Mouse (Mus musculus): Measurements from ENCODE around the gene Cks1brt.
"Not testable (repeated sequence)": the region's sequence is repeated elsewhere in the genome, so short reads cannot be mapped to it uniquely, and the experiment has no call there.

The Cks1brt gene

GRCm38 (mm10) chr8:85151624-85152023 is at the start of gene Cks1brt:
Cks1brt (plus strand) TSS chr8:85151924.
- DNase-seq (ENCODE audit: low read depth, low spot score) = no peak

- DNase-seq (ENCODE audit: low read depth, low spot score) = no peak
Observed at GRCm38 (mm10) chr8:85113241-85113640, 38.5 kb upstream of the Cks1brt start.

GRCm38 (mm10) chr8:85115501-85115900 is 36.2 kb upstream of the Cks1brt start:
- no peak for DNase-seq (ENCODE audit: low read depth, low spot score)

GRCm38 (mm10) chr8:85116984-85117383 is 34.7 kb upstream of the Cks1brt start:
- no peak for DNase-seq (ENCODE audit: low read depth, low spot score)

GRCm38 (mm10) chr8:85119052-85119981 is 32.4 kb upstream of the Cks1brt start:
- peak; percentile 68 for DNase-seq (ENCODE audit: low read depth, low spot score)

GRCm38 (mm10) chr8:85120251-85120650 is 31.5 kb upstream of the Cks1brt start:
- not testable (repeated sequence) for DNase-seq (ENCODE audit: low read depth, low spot score)

GRCm38 (mm10) chr8:85122995-85123394 is 28.7 kb upstream of the Cks1brt start, which contains the start of gene Zfp791:
Zfp791 (minus strand) TSS chr8:85123095.
- no peak for DNase-seq (ENCODE audit: low read depth, low spot score)

- DNase-seq (ENCODE audit: low read depth, low spot score) = no peak
Observed at GRCm38 (mm10) chr8:85123691-85124090, 28.0 kb upstream of the Cks1brt start.

GRCm38 (mm10) chr8:85132335-85132734 is 19.4 kb upstream of the Cks1brt start:
- no peak for DNase-seq (ENCODE audit: low read depth, low spot score)

GRCm38 (mm10) chr8:85135690-85136089 is 16.0 kb upstream of the Cks1brt start:
- not testable (repeated sequence) for DNase-seq (ENCODE audit: low read depth, low spot score)

- no peak for DNase-seq (ENCODE audit: low read depth, low spot score)
Observed at GRCm38 (mm10) chr8:85142516-85142915, 9.2 kb upstream of the Cks1brt start.

GRCm38 (mm10) chr8:85171291-85171690 is 19.6 kb downstream of the Cks1brt start:
- DNase-seq (ENCODE audit: low read depth, low spot score) = peak; percentile 24

GRCm38 (mm10) chr8:85175892-85176291 is 24.2 kb downstream of the Cks1brt start:
- no peak for DNase-seq (ENCODE audit: low read depth, low spot score)

- no peak for DNase-seq (ENCODE audit: low read depth, low spot score)
Observed at GRCm38 (mm10) chr8:85192346-85192745, 40.6 kb downstream of the Cks1brt start.

GRCm38 (mm10) chr8:85220220-85220619 is 68.5 kb downstream of the Cks1brt start:
- DNase-seq (ENCODE audit: low read depth, low spot score) = no peak

GRCm38 (mm10) chr8:85220992-85221391 is 69.3 kb downstream of the Cks1brt start:
- DNase-seq (ENCODE audit: low read depth, low spot score) = no peak

All from embryo, embryonic 11.5 days (tissue).